Mouse (Mus musculus) CH12.LX (cell line): ENCODE measurements around the gene Zfr2.

Experiments used
- BHLHE40 ChIP-seq: IDR thresholded peaks from 2 replicates; pipeline ENCODE4 v1.6.1; 2011; ENCODE audit warnings: mild to moderate bottlenecking, low read depth, low read length, improper control_type of control experiment
- CHD2 ChIP-seq: IDR thresholded peaks from 2 replicates; pipeline ENCODE4 v1.6.1; 2011; ENCODE audit warnings: low read length, improper control_type of control experiment
- CTCF ChIP-seq, 2 experiments: IDR thresholded peaks in 1 of 2; conservative IDR thresholded peaks in 1 of 2; 2 replicates each; pipeline ENCODE4 v1.5.1; 2011 to 2012; ENCODE audit warnings: low read depth in 2 of 2, low read length in 2 of 2, improper control_type of control experiment in 1 of 2, inconsistent platforms in 1 of 2, mild to moderate bottlenecking in 1 of 2, moderate library complexity in 1 of 2
- EP300 ChIP-seq: IDR thresholded peaks from 2 replicates; pipeline ENCODE4 v1.6.1; 2011; ENCODE audit warnings: low read length, improper control_type of control experiment
- JUN ChIP-seq: IDR thresholded peaks from 2 replicates; pipeline ENCODE4 v1.6.1; 2011; ENCODE audit warnings: low read depth, mild to moderate bottlenecking, low read length, improper control_type of control experiment, moderate library complexity; ENCODE audit not compliant: insufficient read depth
- JUND ChIP-seq: conservative IDR thresholded peaks from 2 replicates; pipeline ENCODE4 v1.6.1; 2011; ENCODE audit warnings: low read depth, low read length, improper control_type of control experiment
- MAFK ChIP-seq: IDR thresholded peaks from 2 replicates; pipeline ENCODE4 v1.6.1; 2011; ENCODE audit warnings: low read length, improper control_type of control experiment; ENCODE audit not compliant: insufficient replicate concordance
- MAX ChIP-seq: IDR thresholded peaks from 2 replicates; pipeline ENCODE4 v1.6.1; 2011; ENCODE audit warnings: low read length, improper control_type of control experiment
- MXI1 ChIP-seq: IDR thresholded peaks from 2 replicates; pipeline ENCODE4 v1.6.1; 2011; ENCODE audit warnings: mild to moderate bottlenecking, low read depth, low read length, improper control_type of control experiment
- POLR2A ChIP-seq: IDR thresholded peaks from 2 replicates; pipeline ENCODE4 v1.6.1; 2011; ENCODE audit warnings: low read depth, mild to moderate bottlenecking, improper control_type of control experiment, low read length
- TBP ChIP-seq: conservative IDR thresholded peaks from 2 replicates; pipeline ENCODE4 v1.6.1; 2011; ENCODE audit warnings: low read depth, low read length, improper control_type of control experiment
- USF2 ChIP-seq: conservative IDR thresholded peaks from 2 replicates; pipeline ENCODE4 v1.6.1; 2011; ENCODE audit warnings: low read depth, low read length, improper control_type of control experiment
- ZKSCAN1 ChIP-seq: IDR thresholded peaks from 2 replicates; pipeline ENCODE4 v1.6.1; 2012; ENCODE audit warnings: low read depth, inconsistent platforms, low read length, improper control_type of control experiment, borderline replicate concordance
- ZMIZ1 ChIP-seq: IDR thresholded peaks from 2 replicates; pipeline ENCODE4 v1.6.1; 2012; ENCODE audit warnings: low read depth, mild to moderate bottlenecking, inconsistent platforms, low read length, improper control_type of control experiment

DNA sequence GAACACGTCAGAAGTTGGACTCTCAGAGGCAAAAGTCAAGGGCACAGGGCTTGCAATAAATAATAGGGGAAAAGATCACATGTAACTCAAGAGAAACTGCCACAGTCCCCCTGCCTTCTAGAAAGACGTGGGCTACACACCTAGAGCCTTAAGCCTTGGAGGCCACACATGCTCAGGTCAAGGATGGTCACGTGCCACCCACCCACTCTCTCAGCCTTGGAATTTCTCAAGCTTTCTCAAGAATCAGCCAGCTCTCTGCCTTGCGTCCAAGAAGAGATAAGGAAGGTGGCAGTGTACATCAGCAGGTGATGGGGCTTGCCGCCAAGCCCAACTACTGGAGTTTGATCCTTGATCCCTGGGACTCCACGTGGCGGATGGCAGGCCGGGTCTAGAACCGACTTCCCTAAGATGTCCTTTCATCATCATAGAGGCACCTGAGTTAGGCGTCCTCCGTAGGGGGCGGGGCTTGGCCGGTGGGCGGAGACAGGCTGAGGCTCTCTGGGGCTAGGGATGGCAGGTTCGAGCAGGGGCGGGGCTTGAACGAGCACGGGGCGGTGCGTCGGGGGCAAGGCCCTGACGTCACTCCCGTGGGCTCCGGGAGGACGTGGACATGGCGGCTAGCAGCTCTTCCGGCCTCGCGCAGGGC is at the start of gene Zfr2:
- no peak for TF ChIP-seq CTCF (conservative IDR thresholded peaks at IDR 0.05 in 1 of 2, IDR thresholded peaks at IDR 0.05 in 1 of 2; ENCODE audit: low read depth in 2 of 2, low read length in 2 of 2)
- peak; percentile 66 for TF ChIP-seq USF2
- TF ChIP-seq POLR2A, result peak; percentile 72
- no peak for TF ChIP-seq JUND
- TF ChIP-seq ZMIZ1, result no peak
- 0 out of 2 replicates have a peak, but pooled peaks have one; percentile 26 for TF ChIP-seq TBP
- TF ChIP-seq MXI1, result peak; percentile 69; the same call in 1 of the 2 replicates
- TF ChIP-seq ZKSCAN1, result no peak
- no peak for TF ChIP-seq MAFK
- peak; percentile 89 for TF ChIP-seq BHLHE40
- no peak for TF ChIP-seq CHD2
- TF ChIP-seq EP300, result no peak
- no peak for TF ChIP-seq JUN
- TF ChIP-seq MAX, result peak; percentile 93
